Mouse (Mus musculus) kidney, postnatal 0 days (tissue): Measurements from ENCODE around the gene Selenoh. TPM values are rescaled to one million over a fixed set of nuclear protein-coding genes. Genes with fewer than 3 reads are reported as not detected.

Experiments
- ATAC-seq: fragments of 200-750 bp; cut with Nextera tagmentation; replicated peaks from 2 replicates; pipeline ENCODE4 v1.8.0; 2017; ENCODE audit warnings: low read depth, moderate number of reproducible peaks, moderate TSS enrichment, moderate library complexity; ENCODE audit not compliant: low FRiP score
- DNase-seq: peaks from one replicate; pipeline ENCODE4 v3.0.0-alpha.2; 2016; ENCODE audit warnings: low spot score
- H3K27ac ChIP-seq: fragments of 300-500 bp; sonication (generic); 2 replicates; pipeline ENCODE4 v1.5.1; 2014; ENCODE audit warnings: mild to moderate bottlenecking
- H3K27me3 ChIP-seq: fragments of 300-500 bp; sonication (generic); 2 replicates; pipeline ENCODE4 v1.6.1; 2014; ENCODE audit warnings: low read length, mixed read lengths; ENCODE audit not compliant: insufficient read depth
- H3K36me3 ChIP-seq: fragments of 300-500 bp; sonication (generic); 2 replicates; pipeline ENCODE4 v1.6.1; 2014; ENCODE audit warnings: low read length, mixed read lengths; ENCODE audit not compliant: insufficient read depth
- H3K4me1 ChIP-seq: fragments of 300-500 bp; sonication (generic); replicated peaks from 2 replicates; pipeline ENCODE4 v1.6.1; 2014; ENCODE audit warnings: antibody characterized with exemption, low read length, mixed read lengths; ENCODE audit not compliant: insufficient read depth
- H3K4me2 ChIP-seq: fragments of 300-500 bp; sonication (generic); 2 replicates; pipeline ENCODE4 v1.6.1; 2014; ENCODE audit warnings: mild to moderate bottlenecking, low read length, moderate library complexity, mixed read lengths
- H3K4me3 ChIP-seq: fragments of 300-500 bp; sonication (generic); replicated peaks from 2 replicates; pipeline ENCODE4 v1.5.1; 2014; ENCODE audit warnings: low read depth, low read length
- H3K9ac ChIP-seq: fragments of 300-500 bp; sonication (generic); 2 replicates; pipeline ENCODE4 v1.6.1; 2014; ENCODE audit warnings: low read depth, low read length
- H3K9me3 ChIP-seq: fragments of 300-500 bp; sonication (generic); replicated peaks from 2 replicates; pipeline ENCODE4 v1.6.1; 2016; ENCODE audit warnings: low read length, inconsistent platforms, mixed read lengths
- CTCF ChIP-seq: IDR thresholded peaks from 2 replicates; pipeline ENCODE4 v1.5.1; 2016; ENCODE audit warnings: antibody characterized with exemption, low read depth, mild to moderate bottlenecking, moderate library complexity
- WGBS: fragments of 180-500 bp; shearing (Covaris S2); extraction: QIAGEN DNeasy Blood & Tissue Kit; methylation state at CpG from one replicate; pipeline ENCODE4 v1.1.7; 2014; 5-methylcytosine and 5-hydroxymethylcytosine counted together
- polyA plus RNA-seq: library from polyadenylated mRNA; unstranded; fragments of >200 nt; fragmentation: Nextera tagmentation; extraction: Ambion mirVana; gene quantifications from 2 replicates; pipeline ENCODE4 v1.2.1, GENCODE M21; 2015

The Selenoh gene
- polyA plus RNA-seq, 1 experiment from 2014 or later = 244 TPM

DNA sequence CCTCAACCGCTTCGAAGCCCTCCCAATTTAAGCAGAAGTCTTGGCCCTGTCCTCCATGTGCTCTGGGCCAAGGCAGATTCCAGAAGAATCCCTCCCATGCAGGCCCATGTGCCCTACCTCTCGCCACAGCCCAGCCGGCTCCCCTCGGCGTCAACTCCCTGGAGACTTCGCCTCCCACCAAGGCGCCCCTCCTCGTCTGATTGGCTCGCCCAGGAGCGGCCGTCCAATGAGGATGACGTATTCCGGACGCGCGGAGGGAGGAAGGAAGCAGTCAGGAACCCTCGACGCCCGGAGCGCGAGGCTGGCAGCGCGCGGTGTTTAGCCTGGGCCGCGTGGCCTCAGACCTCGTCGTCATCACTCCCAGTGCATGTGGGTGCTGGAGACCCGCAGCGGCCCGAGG lies 11.8 kb downstream of the Selenoh start, which contains the start of gene Btbd18:
Btbd18 (plus strand) TSS at position 274 of the 400 bp plus-strand sequence.
- WGBS = 96% methylated on average over 32 of the region's 32 CpGs

GRCm38 (mm10) chr2:84655864-84656263 lies 14.7 kb downstream of the Selenoh start:
- H3K27ac ChIP-seq = no peak overlapping the region
- H3K9me3 ChIP-seq = no peaks in the 10 kb centered on the region
- H3K9ac ChIP-seq = no peak overlapping the region
- H3K4me3 ChIP-seq = no peak overlapping the region
- no peaks in the 10 kb centered on the region for H3K36me3 ChIP-seq
- no peaks in the 10 kb centered on the region for H3K27me3 ChIP-seq
- no peak for DNase-seq
- H3K4me1 ChIP-seq = no peaks in the 10 kb centered on the region
- 79% methylated on average over 1 of the region's 1 CpGs for WGBS
- no peak overlapping the region for H3K4me2 ChIP-seq
- no peak for ATAC-seq
- no peak for TF ChIP-seq CTCF

More for the DNA sequence above, 11.8 kb downstream of the Selenoh start, which contains the start of gene Btbd18:
- Histone ChIP-seq H3K9ac (no peak within 1 kb of the TSS), H3K4me1 (no peaks in the 10 kb centered on the region), H3K4me2 (no peak within 1 kb of the TSS), H3K27me3 (no peaks in the 10 kb centered on the region), H3K36me3 (no peaks in the 10 kb centered on the region), H3K4me3 (no peak within 1 kb of the TSS), H3K27ac (no peak within 1 kb of the TSS), H3K9me3 (no peaks in the 10 kb centered on the region)
- no peak for TF ChIP-seq CTCF
- ATAC-seq = no peak
- no peak for DNase-seq

GRCm38 (mm10) chr2:84653354-84653753 lies 17.2 kb downstream of the Selenoh start:
- no peak overlapping the region for H3K4me3 ChIP-seq
- TF ChIP-seq CTCF = peak; percentile 60
- H3K4me1 ChIP-seq = no peaks in the 10 kb centered on the region
- H3K36me3 ChIP-seq = no peaks in the 10 kb centered on the region
- no peaks in the 10 kb centered on the region for H3K27me3 ChIP-seq
- DNase-seq (no peak), ATAC-seq (no peak)
- H3K9me3 ChIP-seq = no peaks in the 10 kb centered on the region
- H3K4me2 ChIP-seq = no peak overlapping the region
- no peak overlapping the region for H3K9ac ChIP-seq
- H3K27ac ChIP-seq = no peak overlapping the region

- Histone ChIP-seq H3K4me3 (peak within 1 kb of the TSS; percentile 76), H3K4me1 (peaks cover 4% of the 10 kb centered on the region; the same call in 1 of the 2 replicates), H3K4me2 (peak within 1 kb of the TSS; percentile 72), H3K36me3 (no peaks in the 10 kb centered on the region), H3K27me3 (no peaks in the 10 kb centered on the region), H3K9me3 (no peaks in the 10 kb centered on the region), H3K9ac (peak within 1 kb of the TSS; percentile 86), H3K27ac (peak within 1 kb of the TSS; percentile 99)
- no peak for TF ChIP-seq CTCF
- peak; percentile 99 for DNase-seq
- WGBS = under 1% methylated on average over 15 of the region's 15 CpGs
- peak; percentile 98 for ATAC-seq
Measured at GRCm38 (mm10) chr2:84650464-84651195, 19.9 kb downstream of the Selenoh start, which contains the start of gene Ctnnd1. Gene Ctnnd1 (minus strand): TSS chr2:84650765.

DNA sequence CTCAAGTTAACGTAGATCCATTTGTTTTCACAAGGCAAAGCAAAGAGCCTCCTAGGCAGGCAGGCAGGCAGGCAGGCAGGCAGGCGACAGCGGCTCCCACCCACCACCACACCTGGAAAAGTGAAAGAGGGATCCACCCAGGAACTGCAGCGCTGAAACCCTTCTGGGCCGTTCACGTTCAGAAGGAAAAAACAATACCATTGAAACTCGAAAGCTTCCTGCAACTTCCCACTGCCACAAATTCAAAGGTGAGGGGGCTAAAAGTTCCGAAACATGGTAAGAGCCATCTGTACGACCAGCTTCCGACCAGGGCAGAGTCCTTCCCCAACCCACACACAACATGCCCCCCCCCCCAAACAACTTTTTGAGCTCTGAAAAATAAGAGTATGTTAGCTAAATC lies 20.9 kb downstream of the Selenoh start:
- Histone ChIP-seq H3K27ac (peak overlapping the region; percentile 99), H3K36me3 (no peaks in the 10 kb centered on the region), H3K4me2 (peak overlapping the region; percentile 53), H3K9ac (peak overlapping the region; percentile 86), H3K4me1 (peaks cover 4% of the 10 kb centered on the region; the same call in 1 of the 2 replicates), H3K9me3 (no peaks in the 10 kb centered on the region), H3K4me3 (peak overlapping the region; percentile 76), H3K27me3 (no peaks in the 10 kb centered on the region)
- DNase-seq (no peak), ATAC-seq (no peak)
- 0% methylated on average over 10 of the region's 10 CpGs for WGBS
- TF ChIP-seq CTCF = no peak

- peak overlapping the region; percentile 13; the same call in 1 of the 2 replicates for H3K9ac ChIP-seq
- no peak for ATAC-seq
- WGBS = 11% methylated on average over 6 of the region's 6 CpGs
- DNase-seq = peak; percentile 84
- H3K9me3 ChIP-seq = no peaks in the 10 kb centered on the region
- H3K36me3 ChIP-seq = no peaks in the 10 kb centered on the region
- H3K4me3 ChIP-seq = peak overlapping the region; percentile 76
- no peak overlapping the region for H3K27ac ChIP-seq
- TF ChIP-seq CTCF = peak; percentile 41; the same call in 1 of the 2 replicates
- no peaks in the 10 kb centered on the region for H3K27me3 ChIP-seq
- H3K4me1 ChIP-seq = peaks cover 10% of the 10 kb centered on the region
- H3K4me2 ChIP-seq = peak overlapping the region; percentile 53
Measured at GRCm38 (mm10) chr2:84648369-84648768, 22.2 kb downstream of the Selenoh start.
